Mouse (Mus musculus) MEL (cell line): ENCODE measurements around the gene Rnf185.

Source experiments
- CHD2 ChIP-seq: IDR thresholded peaks from 2 replicates; pipeline ENCODE4 v1.6.1; 2011; ENCODE audit warnings: low read length, improper control_type of control experiment
- CTCF ChIP-seq, 3 experiments: IDR thresholded peaks in 2 of 3; conservative IDR thresholded peaks in 1 of 3; 2 replicates each; pipeline ENCODE4 v1.5.1; 2011 to 2012; ENCODE audit warnings: low read length in 3 of 3, low read depth in 2 of 3, mild to moderate bottlenecking in 2 of 3, improper control_type of control experiment in 1 of 3, inconsistent platforms in 1 of 3, mixed read lengths in 1 of 3, moderate library complexity in 1 of 3; ENCODE audit not compliant: control insufficient read depth in 1 of 3, insufficient read depth in 1 of 3, poor library complexity in 1 of 3, severe bottlenecking in 1 of 3
- EP300 ChIP-seq, 2 experiments: IDR thresholded peaks; 2 replicates each; pipeline ENCODE4 v1.6.1; 2011; ENCODE audit warnings: improper control_type of control experiment in 2 of 2, low read length in 2 of 2, low read depth in 1 of 2, mild to moderate bottlenecking in 1 of 2
- NELFE ChIP-seq: IDR thresholded peaks from 2 replicates; pipeline ENCODE4 v1.6.1; 2011; ENCODE audit warnings: low read depth, low read length, improper control_type of control experiment
- POLR2A ChIP-seq, 2 experiments: IDR thresholded peaks; 2 replicates each; pipeline ENCODE4 v1.6.1; 2011 to 2012; ENCODE audit warnings: low read length in 2 of 2, mild to moderate bottlenecking in 2 of 2, control low read depth in 1 of 2, improper control_type of control experiment in 1 of 2, low read depth in 1 of 2, moderate library complexity in 1 of 2; ENCODE audit not compliant: control insufficient read depth in 1 of 2, insufficient read depth in 1 of 2, poor library complexity in 1 of 2
- POLR2AphosphoS2 ChIP-seq: IDR thresholded peaks from 2 replicates; pipeline ENCODE4 v1.6.1; 2011; ENCODE audit warnings: low read length, improper control_type of control experiment
- RAD21 ChIP-seq: IDR thresholded peaks from 2 replicates; pipeline ENCODE4 v1.6.1; 2011; ENCODE audit warnings: mild to moderate bottlenecking, low read depth, low read length, improper control_type of control experiment
- RCOR1 ChIP-seq: IDR thresholded peaks from 2 replicates; pipeline ENCODE4 v1.6.1; 2012; ENCODE audit warnings: low read depth, mild to moderate bottlenecking, inconsistent platforms, low read length, improper control_type of control experiment
- ZNF384 ChIP-seq: IDR thresholded peaks from 2 replicates; pipeline ENCODE4 v1.6.1; 2012; ENCODE audit warnings: low read depth, mild to moderate bottlenecking, inconsistent platforms, low read length, improper control_type of control experiment

DNA sequence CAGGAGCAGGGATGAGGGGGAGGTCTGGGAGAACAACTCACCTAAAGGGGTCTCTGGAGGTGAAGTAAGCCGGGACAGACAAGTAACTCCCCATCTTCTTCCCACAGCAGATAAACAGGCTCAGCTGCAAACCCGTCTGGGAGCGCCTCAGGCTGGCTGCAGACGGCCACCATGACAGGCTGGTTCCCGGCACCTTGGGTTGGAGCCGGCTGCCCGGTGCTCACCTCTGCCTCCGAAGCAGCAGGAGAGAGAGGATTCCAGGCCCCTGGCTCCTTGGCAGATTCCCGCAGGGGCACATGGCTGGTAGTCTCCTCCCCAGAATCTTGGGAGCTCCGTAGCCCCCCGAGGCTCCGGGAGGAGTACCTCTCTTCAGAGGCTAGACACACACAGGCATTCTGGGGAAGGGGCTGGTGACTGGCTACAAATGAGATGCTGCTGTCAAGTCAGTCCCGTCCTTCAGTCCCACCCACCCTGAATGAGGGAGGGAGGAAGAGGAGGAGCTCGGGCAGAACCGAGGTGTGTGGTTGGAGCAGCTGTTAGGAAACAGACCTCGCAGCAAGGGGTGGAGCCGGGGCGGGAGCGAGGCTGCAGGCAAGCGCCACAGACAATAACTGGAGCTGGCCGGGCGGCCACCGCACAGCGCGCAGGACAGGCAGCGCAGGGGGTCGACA is 81.1 kb downstream of the Rnf185 start:
- TF ChIP-seq CTCF (IDR thresholded peaks at IDR 0.05 in 2 of 3, conservative IDR thresholded peaks at IDR 0.05 in 1 of 3; ENCODE audit: control insufficient read depth in 1 of 3, insufficient read depth in 1 of 3, low read depth in 2 of 3, low read length in 3 of 3, poor library complexity in 1 of 3, severe bottlenecking in 1 of 3) (no peak), ZNF384 (no peak), NELFE (no peak), CHD2 (no peak), EP300 (IDR thresholded peaks at IDR 0.05; ENCODE audit: low read depth in 1 of 2, low read length in 2 of 2) (no peak), RCOR1 (no peak), POLR2A (IDR thresholded peaks at IDR 0.05; ENCODE audit: control insufficient read depth in 1 of 2, insufficient read depth in 1 of 2, low read depth in 1 of 2, low read length in 2 of 2, poor library complexity in 1 of 2) (no peak), RAD21 (no peak), POLR2AphosphoS2 (no peak)
